9 mouse cellular contexts compared by ENCODE assay signal in the genomic region with DNA sequence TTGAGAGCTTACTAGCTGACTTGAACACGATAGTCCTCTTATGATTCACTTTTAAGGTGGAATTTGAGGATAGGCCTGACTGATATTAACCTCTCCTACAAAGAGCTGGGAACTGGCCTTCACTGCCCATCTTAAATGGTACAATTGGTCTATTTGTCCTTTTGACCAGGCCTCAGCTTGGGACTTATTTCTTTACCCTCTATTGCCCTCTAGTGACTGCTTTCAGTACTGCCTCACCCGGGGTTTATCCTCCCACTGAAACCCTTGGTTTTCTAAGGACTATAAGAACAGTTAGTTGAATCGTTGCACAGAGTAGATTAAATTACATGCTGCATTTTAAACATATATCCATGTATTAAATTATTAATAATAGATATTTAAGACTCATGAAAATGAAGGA. TPM values are rescaled to one million over a fixed set of nuclear protein-coding genes. Genes with fewer than 3 reads are reported as not detected.
DNase-seq lines count a peak whose midpoint lies in the region; ATAC-seq lines count a peak whose summit lies in the region.
"Had no signal": no experiment of that assay in that cellular context is flagged by ENCODE, and none has a peak within 500 bp of the region (broad histone marks: within the 10 kb centered on the region; RNA-seq: fewer than 3 reads in every experiment).

No protein-coding gene starts in this region.

- no peaks in the 10 kb centered on the region for H3K36me3 ChIP-seq in neural tube, embryonic 15.5 days
- H3K36me3 ChIP-seq in midbrain, embryonic 15.5 days (replicated peaks) = no peaks in the 10 kb centered on the region
- H3K36me3 ChIP-seq in stomach, embryonic 16.5 days (ENCODE audit: control insufficient read depth, insufficient read depth, low read length) = no peaks in the 10 kb centered on the region

- ATAC-seq in neural tube, embryonic 15.5 days (ENCODE audit: low FRiP score) = no peak
- 0 out of 2 replicates have a peak, but pooled peaks have one; percentile 39 for ATAC-seq in midbrain, embryonic 15.5 days (replicated peaks)
- peak; percentile 21; the same call in 1 of the 2 replicates for ATAC-seq in stomach, embryonic 16.5 days (ENCODE audit: insufficient read depth, low FRiP score)

- H3K9ac ChIP-seq in neural tube, embryonic 15.5 days (replicated peaks) = no peak overlapping the region
- H3K9ac ChIP-seq in midbrain, embryonic 15.5 days = no peak overlapping the region
- no peak overlapping the region for H3K9ac ChIP-seq in stomach, embryonic 16.5 days (ENCODE audit: low read length)

- WGBS in neural tube, embryonic 15.5 days = 28% methylated on average over 3 of the region's 3 CpGs
- WGBS in midbrain, embryonic 15.5 days = 25% methylated on average over 3 of the region's 3 CpGs
- 29% methylated on average over 3 of the region's 3 CpGs for WGBS in stomach, embryonic 16.5 days

- DNase-seq in neural tube, embryonic 10.5 days (ENCODE audit: extremely low spot score, low spot score) = peak; percentile 74
- peak; percentile 60 to 81 for DNase-seq in cerebellum, postnatal 36 days
- peak; percentile 77 for DNase-seq in gastrocnemius, postnatal 10 days
- peak; percentile 56 for DNase-seq in kidney, adult 11 months
- DNase-seq in left cerebral cortex, postnatal 25 days (ENCODE audit: low spot score in 2 of 2) = peak; percentile 62 to 77

- no peaks in the 10 kb centered on the region for H3K4me1 ChIP-seq in neural tube, embryonic 15.5 days
- H3K4me1 ChIP-seq in midbrain, embryonic 15.5 days = no peaks in the 10 kb centered on the region
- 0 out of 2 replicates have a peak, but pooled peaks cover under 1% of the 10 kb centered on the region for H3K4me1 ChIP-seq in stomach, embryonic 16.5 days (ENCODE audit: control insufficient read depth, insufficient read depth, low read length)

- H3K9me3 ChIP-seq in neural tube, embryonic 15.5 days (replicated peaks) = no peaks in the 10 kb centered on the region
- no peaks in the 10 kb centered on the region for H3K9me3 ChIP-seq in midbrain, embryonic 15.5 days
- H3K9me3 ChIP-seq in stomach, embryonic 16.5 days (replicated peaks; ENCODE audit: control insufficient read depth, low read length) = no peaks in the 10 kb centered on the region

- no peak overlapping the region for H3K4me3 ChIP-seq in neural tube, embryonic 15.5 days (replicated peaks)
- no peak overlapping the region for H3K4me3 ChIP-seq in midbrain, embryonic 15.5 days
- H3K4me3 ChIP-seq in stomach, embryonic 16.5 days (replicated peaks; ENCODE audit: low read length) = no peak overlapping the region

- intact Hi-C loops in left cerebral cortex, postnatal 25 days (cut with DNase I) = loop anchor here (2.0 to 10.0 kb wide), 4 partner anchors 356 to 556 kb away; no protein-coding TSS in a partner anchor

- no peak overlapping the region for H3K4me2 ChIP-seq in neural tube, embryonic 15.5 days
- H3K4me2 ChIP-seq in midbrain, embryonic 15.5 days = no peak overlapping the region
- H3K4me2 ChIP-seq in stomach, embryonic 16.5 days (ENCODE audit: low read depth, low read length) = no peak overlapping the region

- no peaks in the 10 kb centered on the region for H3K27me3 ChIP-seq in neural tube, embryonic 15.5 days (replicated peaks)
- no peaks in the 10 kb centered on the region for H3K27me3 ChIP-seq in midbrain, embryonic 15.5 days (replicated peaks)
- H3K27me3 ChIP-seq in stomach, embryonic 16.5 days (ENCODE audit: control insufficient read depth, insufficient read depth, low read length) = no peaks in the 10 kb centered on the region

- H3K27ac ChIP-seq in neural tube, embryonic 15.5 days (replicated peaks) = no peak overlapping the region
- no peak overlapping the region for H3K27ac ChIP-seq in midbrain, embryonic 15.5 days
- H3K27ac ChIP-seq in stomach, embryonic 16.5 days (ENCODE audit: low read length) = no peak overlapping the region
- H3K27ac ChIP-seq: macrophage had no signal

RNA-seq across cellular contexts. Expression of gene Arsj, which starts 39.4 kb away (rescaled TPM):
- 0.73 and 1.1 TPM in 2 replicates for polyA plus RNA-seq in neural tube, embryonic 15.5 days (2015; fragmentation: Nextera tagmentation; extraction: Ambion mirVana)
- 1 to 10 TPM; 1.8 to 2.8 TPM for total RNA-seq in gastrocnemius, postnatal 10 days (2021)
- total RNA-seq in left cerebral cortex, postnatal 25 days (2021) = 1 to 10 TPM; 2.1 to 2.5 TPM
- polyA plus RNA-seq in midbrain, embryonic 15.5 days (2015; fragmentation: Nextera tagmentation; extraction: Ambion mirVana) = 0.27 and 0.39 TPM in 2 replicates
- 2.7 and 2.8 TPM in 2 replicates for polyA plus RNA-seq in stomach, embryonic 16.5 days (2015; fragmentation: Nextera tagmentation; extraction: Ambion mirVana)
- polyA plus RNA-seq: macrophage had no signal
